Mouse (Mus musculus) midbrain, embryonic 16.5 days (tissue): ENCODE data around the gene D030056L22Rik. TPM values are rescaled to one million over a fixed set of nuclear protein-coding genes. Genes with fewer than 3 reads are reported as not detected.

Experiments used
- ATAC-seq: fragments of 200-750 bp; cut with Nextera tagmentation; 2 replicates; pipeline ENCODE4 v1.8.0; 2017; ENCODE audit warnings: moderate TSS enrichment
- H3K27ac ChIP-seq: fragments of 300-500 bp; sonication (generic); 2 replicates; pipeline ENCODE4 v1.5.1; 2014; ENCODE audit warnings: mild to moderate bottlenecking, low read length, mixed read lengths
- H3K27me3 ChIP-seq: fragments of 300-500 bp; sonication (generic); 2 replicates; pipeline ENCODE4 v1.6.1; 2014; ENCODE audit warnings: low read depth, low read length, mixed read lengths; ENCODE audit not compliant: control insufficient read depth, insufficient read depth
- H3K36me3 ChIP-seq: fragments of 300-500 bp; sonication (generic); 2 replicates; pipeline ENCODE4 v1.6.1; 2014; ENCODE audit warnings: mild to moderate bottlenecking, low read length, moderate library complexity, mixed read lengths; ENCODE audit not compliant: control insufficient read depth, insufficient read depth
- H3K4me1 ChIP-seq: fragments of 300-500 bp; sonication (generic); 2 replicates; pipeline ENCODE4 v1.6.1; 2014; ENCODE audit warnings: mild to moderate bottlenecking, low read length, mixed read lengths; ENCODE audit not compliant: control insufficient read depth, insufficient read depth
- H3K4me2 ChIP-seq: fragments of 300-500 bp; sonication (generic); 2 replicates; pipeline ENCODE4 v1.6.1; 2014; ENCODE audit warnings: mild to moderate bottlenecking, low read length, mixed read lengths
- H3K4me3 ChIP-seq: fragments of 300-500 bp; sonication (generic); 2 replicates; pipeline ENCODE4 v1.5.1; 2014; ENCODE audit warnings: low read depth, mild to moderate bottlenecking, low read length, moderate library complexity, mixed read lengths
- H3K9ac ChIP-seq: fragments of 300-500 bp; sonication (generic); 2 replicates; pipeline ENCODE4 v1.6.1; 2014; ENCODE audit warnings: low read depth, low read length, mixed read lengths
- H3K9me3 ChIP-seq: fragments of 300-500 bp; sonication (generic); replicated peaks from 2 replicates; pipeline ENCODE4 v1.6.1; 2014; ENCODE audit warnings: mild to moderate bottlenecking, low read length, mixed read lengths; ENCODE audit not compliant: control insufficient read depth, poor library complexity, severe bottlenecking
- WGBS: fragments of 180-500 bp; shearing (Covaris S2); extraction: QIAGEN DNeasy Blood & Tissue Kit; methylation state at CpG from one replicate; pipeline ENCODE4 v1.1.7; 2014; 5-methylcytosine and 5-hydroxymethylcytosine counted together
- polyA plus RNA-seq: library from polyadenylated mRNA; unstranded; fragments of >200 nt; fragmentation: Nextera tagmentation; extraction: Ambion mirVana; gene quantifications from 2 replicates; pipeline ENCODE4 v1.2.1, GENCODE M21; 2015

The D030056L22Rik gene
- polyA plus RNA-seq, 1 experiment from 2014 or later = 43.0 TPM

DNA sequence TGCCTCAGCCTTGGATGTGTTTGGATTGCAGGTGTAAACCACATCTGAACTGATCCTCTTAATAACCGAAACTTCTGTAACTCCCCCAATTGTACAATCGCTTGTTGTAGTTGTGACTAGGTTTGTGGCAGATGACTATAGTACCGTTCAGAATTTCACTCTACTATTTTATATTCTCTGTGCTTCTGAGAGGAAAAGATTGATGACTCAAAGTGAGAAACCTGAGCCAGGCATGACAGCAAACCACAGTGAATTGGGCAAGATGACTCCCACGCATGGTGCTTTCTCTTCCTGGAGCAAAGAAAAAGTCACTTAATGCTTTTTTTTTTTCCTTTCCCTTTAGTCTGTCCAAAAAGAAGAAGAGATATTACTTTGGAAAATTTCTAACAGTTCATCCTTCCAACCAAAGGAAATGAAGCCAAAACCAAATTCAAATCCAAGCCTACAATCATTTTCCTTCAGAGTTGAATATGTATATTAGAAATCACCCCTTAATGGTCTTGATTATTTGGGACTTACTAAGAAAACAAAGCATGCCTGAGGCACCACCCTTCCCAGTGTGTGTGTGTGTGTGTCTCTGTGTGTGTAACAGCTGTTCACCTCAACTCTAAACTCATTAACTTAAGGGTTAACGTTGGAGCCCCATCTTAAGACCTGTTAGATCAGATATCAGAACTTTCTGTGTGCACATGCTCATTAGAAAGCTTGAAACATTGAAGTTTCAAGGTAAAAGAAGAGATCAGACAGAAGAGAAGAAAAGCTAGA lies 33.8 kb downstream of the D030056L22Rik start:
- Histone ChIP-seq H3K36me3 (no peaks in the 10 kb centered on the region), H3K9me3 (no peaks in the 10 kb centered on the region), H3K4me3 (no peak overlapping the region), H3K27me3 (peaks cover 4% of the 10 kb centered on the region; the same call in 1 of the 2 replicates), H3K4me1 (no peaks in the 10 kb centered on the region; the same call in 1 of the 2 replicates), H3K4me2 (no peak overlapping the region), H3K9ac (no peak overlapping the region), H3K27ac (no peak overlapping the region)
- ATAC-seq = no peak
- WGBS = 95% methylated on average over 5 of the region's 5 CpGs

DNA sequence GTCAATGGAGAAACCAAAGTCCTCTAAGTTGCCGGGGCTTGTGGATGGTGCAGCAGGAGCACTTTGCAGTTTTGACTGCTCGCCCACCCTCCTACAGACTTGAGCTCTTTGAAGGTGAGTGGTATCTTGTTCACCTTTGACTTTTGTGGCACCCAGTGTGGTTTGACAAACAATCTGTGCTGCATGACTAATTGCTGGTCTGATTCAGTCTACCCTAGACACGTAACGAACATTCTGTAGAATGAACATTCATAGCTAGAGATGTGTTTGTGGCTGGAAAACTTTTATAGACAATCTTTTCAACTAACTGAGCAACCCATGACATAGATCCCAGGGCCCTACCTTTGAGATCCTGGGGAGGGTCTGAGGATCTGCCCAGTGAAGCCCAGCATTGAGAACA lies 34.4 kb downstream of the D030056L22Rik start:
- no peak overlapping the region for H3K27ac ChIP-seq
- no peak overlapping the region for H3K9ac ChIP-seq
- H3K4me2 ChIP-seq = no peak overlapping the region
- H3K27me3 ChIP-seq = peaks cover 4% of the 10 kb centered on the region; the same call in 1 of the 2 replicates
- no peaks in the 10 kb centered on the region; the same call in 1 of the 2 replicates for H3K4me1 ChIP-seq
- H3K9me3 ChIP-seq = no peaks in the 10 kb centered on the region
- no peak for ATAC-seq
- WGBS = 91% methylated on average over 4 of the region's 4 CpGs
- no peaks in the 10 kb centered on the region for H3K36me3 ChIP-seq
- H3K4me3 ChIP-seq = no peak overlapping the region

DNA sequence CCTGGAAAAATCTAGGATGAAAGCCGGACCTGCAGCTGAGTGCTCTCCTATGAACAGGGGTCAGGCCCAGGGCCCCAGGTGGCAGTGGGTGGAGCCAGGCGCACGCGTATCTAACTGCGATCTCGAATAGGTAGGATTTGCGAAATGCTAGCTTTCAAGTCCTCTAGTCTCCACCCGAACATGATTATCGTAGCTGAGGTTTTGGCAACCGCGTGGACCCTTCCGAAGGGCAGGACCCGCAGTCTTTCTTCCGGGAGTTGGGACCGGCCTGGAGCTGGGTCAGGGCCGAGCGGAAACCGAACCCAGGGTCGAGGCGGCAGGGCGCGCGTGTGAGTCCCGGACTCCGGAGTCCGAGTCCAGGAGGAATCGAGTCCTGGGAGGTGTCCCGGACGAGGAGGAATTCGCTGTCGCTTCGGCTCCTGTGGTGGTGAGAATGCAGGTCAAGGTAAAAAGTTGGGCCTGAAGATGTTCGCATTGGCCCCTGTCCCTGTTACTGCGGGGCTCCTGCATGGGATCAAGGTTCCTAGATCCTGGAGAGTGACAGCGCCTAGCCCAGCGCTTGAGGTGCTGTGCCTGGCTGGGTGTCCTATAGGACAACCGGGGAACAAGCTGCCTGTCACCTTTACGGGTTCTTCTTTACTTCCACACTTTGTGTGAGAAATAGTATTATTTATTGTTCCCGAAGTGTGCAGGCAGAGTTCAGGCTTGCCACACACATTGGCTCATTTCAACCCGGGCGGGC lies 36.8 kb downstream of the D030056L22Rik start, which contains the start of gene Trpm6:
Gene Trpm6, plus strand, starts transcription at position 386 of the 742 bp plus-strand sequence.
- ATAC-seq = no peak
- WGBS = 5% methylated on average over 41 of the region's 41 CpGs

DNA sequence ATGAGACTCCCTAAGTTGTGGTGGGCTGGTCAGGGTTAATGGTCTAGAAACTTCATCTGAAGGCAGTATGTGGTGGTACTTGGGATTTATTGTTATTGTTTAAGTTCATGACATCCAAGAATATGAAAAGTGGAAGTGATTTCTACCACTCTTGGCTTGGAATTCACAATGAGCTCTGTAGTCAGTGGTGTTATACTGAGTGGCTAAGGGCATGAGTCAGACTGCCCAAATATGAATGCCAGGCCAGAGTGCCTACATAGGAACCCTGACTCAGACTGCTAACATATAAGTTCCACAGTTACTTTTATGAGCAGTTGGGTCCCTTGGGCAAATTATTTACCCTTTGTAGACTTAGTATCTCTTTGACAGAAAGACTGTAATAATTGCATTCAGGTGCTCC lies 44.2 kb downstream of the D030056L22Rik start:
- Histone ChIP-seq H3K9me3 (no peaks in the 10 kb centered on the region), H3K27ac (no peak overlapping the region), H3K4me2 (no peak overlapping the region), H3K9ac (no peak overlapping the region), H3K27me3 (no peaks in the 10 kb centered on the region), H3K4me3 (no peak overlapping the region), H3K4me1 (no peaks in the 10 kb centered on the region), H3K36me3 (no peaks in the 10 kb centered on the region)
- ATAC-seq = no peak

More for the DNA sequence above, 36.8 kb downstream of the D030056L22Rik start, which contains the start of gene Trpm6:
- Histone ChIP-seq H3K36me3 (no peaks in the 10 kb centered on the region), H3K9me3 (no peaks in the 10 kb centered on the region), H3K4me1 (no peaks in the 10 kb centered on the region; the same call in 1 of the 2 replicates), H3K27ac (no peak within 1 kb of the TSS), H3K9ac (peak within 1 kb of the TSS; percentile 57), H3K4me3 (peak within 1 kb of the TSS; percentile 43), H3K27me3 (peaks cover 4% of the 10 kb centered on the region; the same call in 1 of the 2 replicates), H3K4me2 (peak within 1 kb of the TSS; percentile 83)

DNA sequence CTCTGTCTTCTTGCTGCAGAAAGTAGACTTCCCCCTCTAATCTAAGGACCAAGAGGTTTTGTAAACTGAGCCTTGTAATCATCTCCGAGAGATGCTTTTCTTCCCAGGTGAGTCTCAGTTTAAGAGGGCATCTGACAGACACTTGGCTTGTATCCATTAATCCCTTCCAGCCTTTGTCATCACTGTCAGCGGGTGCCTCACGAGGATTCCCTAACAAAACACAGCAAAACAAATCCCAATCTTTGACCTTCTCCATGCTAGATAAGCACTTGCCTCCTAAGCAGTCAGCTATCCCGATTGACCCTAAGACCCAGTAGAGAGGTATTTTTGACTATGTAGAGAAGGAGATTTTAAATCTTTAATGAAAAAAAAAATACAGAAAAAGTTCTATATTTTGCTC lies 44.7 kb downstream of the D030056L22Rik start:
- H3K4me2 ChIP-seq = no peak overlapping the region
- no peak for ATAC-seq
- WGBS = 40% methylated on average over 4 of the region's 4 CpGs
- H3K9ac ChIP-seq = no peak overlapping the region
- H3K27ac ChIP-seq = no peak overlapping the region
- H3K9me3 ChIP-seq = no peaks in the 10 kb centered on the region
- no peaks in the 10 kb centered on the region for H3K4me1 ChIP-seq
- H3K27me3 ChIP-seq = no peaks in the 10 kb centered on the region
- H3K36me3 ChIP-seq = no peaks in the 10 kb centered on the region
- no peak overlapping the region for H3K4me3 ChIP-seq

DNA sequence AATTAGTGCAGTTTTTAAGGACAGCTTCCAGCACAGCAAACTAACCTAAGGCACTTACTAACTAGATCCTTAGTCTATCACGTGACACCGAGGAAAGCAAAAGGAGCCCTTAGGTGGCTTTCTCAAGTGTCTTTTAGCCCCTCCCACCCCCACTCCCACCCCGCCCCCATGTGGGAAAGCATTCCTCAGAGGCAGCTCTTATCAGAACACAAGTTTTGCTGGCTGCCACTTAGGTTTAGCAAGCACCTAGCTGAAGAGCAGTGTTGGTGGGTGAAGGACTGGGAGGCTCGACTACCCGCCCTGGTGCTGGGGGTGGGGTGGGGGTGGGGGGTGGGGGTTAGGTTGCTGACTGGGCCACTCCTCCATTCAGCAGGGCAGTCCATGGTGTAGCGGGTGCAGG lies 45.3 kb downstream of the D030056L22Rik start:
- ATAC-seq = no peak
- WGBS = 22% methylated on average over 6 of the region's 6 CpGs

DNA sequence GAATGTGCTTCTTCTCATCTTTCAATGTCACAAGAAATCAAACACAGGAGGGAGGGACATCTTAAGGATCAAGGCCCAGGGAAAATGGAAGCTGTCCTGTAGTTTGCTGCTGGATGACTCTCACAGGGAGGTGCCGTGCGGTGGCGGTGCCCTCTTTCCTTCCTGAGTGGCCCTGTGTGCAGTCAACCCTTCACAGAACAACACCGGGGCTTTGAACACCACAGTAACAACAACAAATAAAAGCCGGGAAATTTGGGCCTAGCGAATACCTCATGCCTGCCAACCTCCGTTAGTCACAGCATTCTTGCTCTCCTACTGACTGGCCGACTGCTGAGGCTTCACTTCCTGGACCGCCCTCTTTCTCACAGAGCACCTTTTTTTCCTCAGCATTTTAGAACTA lies 45.9 kb downstream of the D030056L22Rik start:
- Histone ChIP-seq H3K4me2 (no peak overlapping the region), H3K27me3 (no peaks in the 10 kb centered on the region), H3K9ac (no peak overlapping the region), H3K9me3 (no peaks in the 10 kb centered on the region), H3K4me3 (no peak overlapping the region), H3K4me1 (no peaks in the 10 kb centered on the region), H3K27ac (no peak overlapping the region), H3K36me3 (no peaks in the 10 kb centered on the region)
- no peak for ATAC-seq
- WGBS = 11% methylated on average over 9 of the region's 9 CpGs

More for the DNA sequence above, 45.3 kb downstream of the D030056L22Rik start:
- H3K4me1 ChIP-seq = no peaks in the 10 kb centered on the region
- H3K4me2 ChIP-seq = no peak overlapping the region
- no peak overlapping the region for H3K27ac ChIP-seq
- H3K9me3 ChIP-seq = no peaks in the 10 kb centered on the region
- H3K4me3 ChIP-seq = no peak overlapping the region
- no peaks in the 10 kb centered on the region for H3K36me3 ChIP-seq
- H3K27me3 ChIP-seq = no peaks in the 10 kb centered on the region
- no peak overlapping the region for H3K9ac ChIP-seq

DNA sequence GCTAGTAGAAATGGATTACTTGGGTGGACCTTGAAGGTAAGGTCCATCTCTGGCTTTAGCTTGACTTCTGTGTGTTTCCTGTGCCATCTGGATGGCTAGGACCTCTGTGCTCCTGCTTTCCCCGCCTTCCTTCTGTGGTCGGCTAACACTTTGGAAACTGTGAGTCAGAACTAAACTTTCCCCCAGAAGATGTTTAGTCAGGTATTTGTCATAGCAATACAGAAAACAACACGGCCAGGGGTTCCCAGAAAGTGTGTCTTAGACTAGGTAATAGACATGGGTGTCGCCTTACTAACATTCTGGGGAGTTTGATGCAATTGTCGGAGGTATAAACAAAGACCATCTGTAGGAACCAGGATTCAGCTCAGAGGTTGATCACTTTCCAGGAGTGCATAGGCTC lies 53.4 kb downstream of the D030056L22Rik start:
- ATAC-seq = no peak
- no peaks in the 10 kb centered on the region for H3K9me3 ChIP-seq
- H3K4me2 ChIP-seq = no peak overlapping the region
- no peak overlapping the region for H3K4me3 ChIP-seq
- WGBS = 90% methylated on average over 5 of the region's 5 CpGs
- no peaks in the 10 kb centered on the region for H3K36me3 ChIP-seq
- no peaks in the 10 kb centered on the region for H3K27me3 ChIP-seq
- no peak overlapping the region for H3K9ac ChIP-seq
- no peaks in the 10 kb centered on the region for H3K4me1 ChIP-seq
- no peak overlapping the region for H3K27ac ChIP-seq
